Mouse (Mus musculus): Measurements from ENCODE around the gene Mbd3.

Gene Mbd3

GRCm38 (mm10) chr10:80399191-80399972, at the start of gene Mbd3:
TSS of gene Mbd3 (minus strand) at chr10:80399550.
- peak; percentile 100 for DNase-seq

GRCm38 (mm10) chr10:80445898-80446601, 46.7 kb upstream of the Mbd3 start:
- peak; percentile 91 for DNase-seq

GRCm38 (mm10) chr10:80445052-80445451, 45.7 kb upstream of the Mbd3 start:
- no peak for DNase-seq

- no peak for DNase-seq
Measured at GRCm38 (mm10) chr10:80444339-80445045, 45.1 kb upstream of the Mbd3 start.

- DNase-seq = no peak
Measured at GRCm38 (mm10) chr10:80443575-80444278, 44.4 kb upstream of the Mbd3 start.

GRCm38 (mm10) chr10:80442989-80443388, 43.6 kb upstream of the Mbd3 start:
- DNase-seq = no peak

- no peak for DNase-seq
Measured at GRCm38 (mm10) chr10:80441598-80441997, 42.2 kb upstream of the Mbd3 start.

GRCm38 (mm10) chr10:80440031-80440430, 40.7 kb upstream of the Mbd3 start:
- DNase-seq = no peak

GRCm38 (mm10) chr10:80437973-80438372, 38.6 kb upstream of the Mbd3 start:
- no peak for DNase-seq

GRCm38 (mm10) chr10:80436276-80436675, 36.9 kb upstream of the Mbd3 start:
- DNase-seq = no peak

GRCm38 (mm10) chr10:80435764-80436163, 36.4 kb upstream of the Mbd3 start:
- no peak for DNase-seq

GRCm38 (mm10) chr10:80434823-80435222, 35.5 kb upstream of the Mbd3 start:
- no peak for DNase-seq

- no peak for DNase-seq
Measured at GRCm38 (mm10) chr10:80434233-80434592, 34.9 kb upstream of the Mbd3 start.

GRCm38 (mm10) chr10:80433513-80434232, 34.3 kb upstream of the Mbd3 start, which contains the start of gene Tcf3:
TSS of gene Tcf3 (minus strand) at chr10:80433647.
- DNase-seq = peak; percentile 99

- DNase-seq = no peak
Measured at GRCm38 (mm10) chr10:80432936-80433512, 33.7 kb upstream of the Mbd3 start.

GRCm38 (mm10) chr10:80432387-80432785, 33.0 kb upstream of the Mbd3 start:
- no peak for DNase-seq

- DNase-seq = no peak
Measured at GRCm38 (mm10) chr10:80431570-80432386, 32.4 kb upstream of the Mbd3 start.

- DNase-seq = no peak
Measured at GRCm38 (mm10) chr10:80430375-80430980, 31.1 kb upstream of the Mbd3 start.

GRCm38 (mm10) chr10:80429800-80430199, 30.4 kb upstream of the Mbd3 start:
- DNase-seq = no peak

- no peak for DNase-seq
Measured at GRCm38 (mm10) chr10:80425041-80425440, 25.7 kb upstream of the Mbd3 start.

- DNase-seq = no peak
Measured at GRCm38 (mm10) chr10:80423562-80423961, 24.2 kb upstream of the Mbd3 start.
